Mouse (Mus musculus): Measurements from ENCODE around the gene Egfr. TPM values are rescaled to one million over a fixed set of nuclear protein-coding genes. Genes with fewer than 3 reads are reported as not detected.

The Egfr gene
- total RNA-seq, 2 experiments from 2014 or later, result 10.7 to 14.0 TPM

DNA sequence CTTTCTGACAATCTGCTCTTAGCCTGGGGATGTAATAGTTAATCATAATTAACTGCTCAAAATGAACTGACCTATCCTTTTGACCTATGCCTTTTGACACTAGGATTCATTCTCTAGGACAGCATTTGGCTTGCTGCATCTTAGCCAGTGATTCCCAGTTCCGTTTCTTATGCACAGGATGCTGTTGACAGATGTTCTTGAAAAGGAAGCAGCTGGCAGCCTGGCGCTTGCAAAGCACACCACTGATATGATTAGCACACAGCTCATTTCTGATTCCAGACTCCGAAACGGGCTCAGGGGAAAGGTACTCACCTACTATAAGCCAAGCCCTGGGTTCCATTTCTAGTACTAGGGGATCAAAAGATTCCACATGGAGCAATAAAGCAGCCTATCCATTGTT is 20.7 kb downstream of the Egfr start:
- no peak for DNase-seq (ENCODE audit: low spot score)

DNA sequence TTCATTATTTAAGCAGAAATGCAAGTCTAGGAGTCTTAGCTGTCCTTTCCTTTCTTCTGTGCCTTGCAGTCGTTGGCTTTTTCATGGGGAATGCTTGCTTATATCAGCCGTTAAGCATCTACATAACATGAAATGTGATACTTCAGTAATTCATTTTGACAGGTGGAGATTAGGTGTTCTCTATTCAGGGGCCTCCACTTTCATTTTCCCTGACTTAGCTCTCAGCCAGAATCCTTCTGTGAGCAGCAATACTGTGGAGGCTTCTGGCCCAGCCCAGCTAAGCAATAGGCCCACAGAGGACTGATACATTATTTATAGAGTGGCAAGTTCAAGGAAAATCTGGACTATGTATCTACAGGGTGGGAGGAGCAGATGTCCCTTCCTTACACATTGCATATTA is 25.0 kb downstream of the Egfr start:
- DNase-seq (ENCODE audit: low spot score), result no peak

GRCm38 (mm10) chr11:16781604-16782003 is 29.6 kb downstream of the Egfr start:
- no peak for DNase-seq (ENCODE audit: low spot score)

- DNase-seq (ENCODE audit: low spot score), result no peak
Measured at GRCm38 (mm10) chr11:16783926-16784659, 32.1 kb downstream of the Egfr start.

GRCm38 (mm10) chr11:16792638-16793585 is 40.9 kb downstream of the Egfr start:
- peak; percentile 31 for DNase-seq (ENCODE audit: low spot score)

DNA sequence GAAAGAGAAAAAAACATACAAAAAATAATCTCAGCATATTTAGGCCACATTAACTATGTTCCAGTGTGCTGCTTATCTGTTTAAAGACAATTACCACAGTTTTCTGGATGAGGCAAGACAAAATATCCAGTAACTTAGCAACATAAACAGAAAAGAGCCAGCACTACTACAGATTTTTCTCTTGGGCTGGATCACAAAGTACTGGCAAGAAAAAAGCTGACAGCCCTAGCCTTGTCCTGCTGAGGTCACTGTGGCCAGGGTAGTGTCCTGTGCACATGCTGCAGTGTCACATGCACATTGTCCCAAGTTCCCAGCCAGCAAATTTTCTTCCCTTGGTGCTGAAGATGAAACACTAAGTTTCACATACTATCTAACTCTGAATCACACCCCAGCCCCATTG is 43.0 kb downstream of the Egfr start:
- peak; percentile 75 for DNase-seq (ENCODE audit: low spot score)

- no peak for DNase-seq (ENCODE audit: low spot score)
Measured at GRCm38 (mm10) chr11:16795513-16795912, 43.5 kb downstream of the Egfr start.

DNA sequence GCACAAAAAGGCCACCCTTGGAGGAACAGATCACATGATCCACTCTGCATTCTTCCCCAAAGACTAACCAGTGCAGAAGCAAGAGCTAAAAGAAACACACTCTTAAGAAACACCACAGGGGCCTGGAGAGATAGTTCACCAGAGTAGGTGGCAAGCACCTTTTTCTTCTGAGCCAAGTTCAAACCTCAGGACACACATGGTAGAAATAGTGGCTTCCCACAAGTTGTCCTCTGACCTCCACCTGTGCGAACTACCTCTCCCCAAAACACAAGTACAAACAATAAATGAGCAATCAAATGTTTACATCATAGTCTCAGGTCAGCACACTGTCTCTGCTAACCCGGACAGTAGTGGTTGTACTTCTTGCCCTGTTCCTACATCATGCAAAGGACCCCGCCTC is 45.5 kb downstream of the Egfr start:
- no peak for DNase-seq (ENCODE audit: low spot score)

- peak; percentile 80 for DNase-seq (ENCODE audit: low spot score)
Measured at GRCm38 (mm10) chr11:16798136-16798535, 46.1 kb downstream of the Egfr start.

- peak; percentile 85 for DNase-seq (ENCODE audit: low spot score)
Measured at GRCm38 (mm10) chr11:16800507-16800906, 48.5 kb downstream of the Egfr start.

GRCm38 (mm10) chr11:16802668-16803067 is 50.7 kb downstream of the Egfr start:
- DNase-seq (ENCODE audit: low spot score), result no peak

DNA sequence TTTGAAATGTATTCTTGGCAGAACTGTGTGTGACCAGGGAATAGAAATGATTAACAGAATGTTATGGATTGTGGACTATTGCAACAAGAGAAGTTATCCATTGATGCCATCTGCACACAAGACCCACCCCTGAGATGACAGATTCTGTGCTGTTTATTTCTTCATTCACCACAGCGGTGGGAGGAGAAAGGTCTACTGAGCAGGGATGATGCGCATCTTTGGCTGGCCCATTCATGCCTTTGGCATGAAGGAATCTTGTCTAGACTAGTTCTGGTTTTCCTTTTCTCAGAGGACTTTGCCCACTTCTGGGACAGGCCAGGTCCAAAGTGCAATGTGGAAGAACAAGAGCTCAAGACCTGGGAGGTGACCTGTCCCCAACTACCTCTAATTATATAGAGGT is 52.0 kb downstream of the Egfr start:
- DNase-seq (ENCODE audit: low spot score), result no peak

DNA sequence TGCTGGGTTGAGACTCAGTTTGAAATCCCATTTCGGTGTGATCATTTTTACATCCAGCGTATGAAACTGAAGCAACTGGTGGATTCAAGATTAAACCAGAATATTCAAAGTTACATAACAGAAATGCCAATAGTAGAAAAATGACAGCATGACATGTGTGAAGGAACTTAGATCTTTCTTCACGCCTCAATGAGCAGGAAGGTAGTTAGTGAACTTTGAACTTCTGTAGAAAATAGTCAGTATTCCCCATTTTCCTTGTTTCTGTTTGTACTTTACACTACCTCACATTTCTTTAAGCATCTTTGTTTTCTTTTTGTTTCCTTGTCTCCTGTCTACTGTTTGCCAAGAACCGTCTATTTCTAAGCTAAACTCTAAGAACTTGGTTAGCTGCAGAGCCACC is 53.9 kb downstream of the Egfr start:
- no peak for DNase-seq (ENCODE audit: low spot score)

- no peak for DNase-seq (ENCODE audit: low spot score)
Measured at GRCm38 (mm10) chr11:16809161-16809967, 57.4 kb downstream of the Egfr start.

- DNase-seq (ENCODE audit: low spot score), result no peak
Measured at GRCm38 (mm10) chr11:16810086-16810485, 58.1 kb downstream of the Egfr start.

- DNase-seq (ENCODE audit: low spot score), result no peak
Measured at GRCm38 (mm10) chr11:16813298-16813697, 61.3 kb downstream of the Egfr start.

DNA sequence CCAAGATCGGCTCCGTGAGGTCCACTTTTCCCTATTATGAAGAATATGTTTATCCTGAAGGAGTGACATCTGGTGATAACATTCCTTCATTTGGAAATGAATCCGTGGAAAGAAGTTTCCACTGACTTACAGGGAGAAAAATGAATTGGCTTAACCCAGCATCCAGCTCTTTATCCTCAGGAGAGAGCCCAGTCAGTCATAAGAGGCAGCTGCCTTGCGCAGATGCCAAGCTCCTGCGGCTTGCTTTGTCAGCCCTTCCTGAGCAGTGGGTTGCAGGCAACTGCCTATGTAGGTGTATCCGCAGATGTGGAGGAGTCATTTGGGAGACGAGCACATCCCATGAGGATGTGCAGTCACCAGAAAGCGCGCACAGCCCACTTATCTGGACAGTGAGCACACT is 64.4 kb downstream of the Egfr start:
- DNase-seq (ENCODE audit: low spot score), result peak; percentile 58

DNA sequence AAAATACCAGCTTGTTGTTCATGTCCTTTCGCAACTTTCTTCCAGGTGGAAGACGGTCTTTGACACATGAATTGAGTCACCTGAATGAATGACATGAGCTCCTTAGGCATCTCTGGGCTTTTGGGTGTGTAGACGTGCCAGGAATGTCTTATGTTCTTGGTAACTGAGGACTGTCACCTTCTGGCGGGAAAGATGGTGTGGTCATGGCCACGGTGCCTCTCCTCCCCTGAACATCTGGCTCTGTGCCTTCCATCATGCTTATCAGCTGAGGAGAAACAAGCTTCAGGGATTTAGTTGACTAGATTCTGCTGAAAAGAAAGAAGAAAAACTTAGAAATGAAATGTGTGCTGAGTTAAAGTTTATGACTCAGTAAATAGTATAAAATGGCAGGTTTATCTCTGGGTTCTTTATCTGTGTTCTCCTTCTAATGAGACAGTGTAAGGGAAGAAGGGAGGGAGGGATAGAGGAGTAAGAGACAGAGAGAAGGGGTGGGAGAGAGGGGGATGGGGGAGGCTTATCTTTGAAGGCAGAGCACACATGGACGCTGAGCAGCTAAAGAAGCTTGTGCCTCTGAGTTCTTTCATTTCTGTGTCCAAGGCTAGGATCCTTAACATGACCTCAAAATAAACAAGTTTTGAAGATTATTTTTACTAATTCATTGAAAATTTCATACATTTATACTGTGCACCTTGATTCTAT is 65.5 kb downstream of the Egfr start:
- no peak for DNase-seq (ENCODE audit: low spot score)

GRCm38 (mm10) chr11:16819424-16819823 is 67.4 kb downstream of the Egfr start:
- no peak for DNase-seq (ENCODE audit: low spot score)

DNA sequence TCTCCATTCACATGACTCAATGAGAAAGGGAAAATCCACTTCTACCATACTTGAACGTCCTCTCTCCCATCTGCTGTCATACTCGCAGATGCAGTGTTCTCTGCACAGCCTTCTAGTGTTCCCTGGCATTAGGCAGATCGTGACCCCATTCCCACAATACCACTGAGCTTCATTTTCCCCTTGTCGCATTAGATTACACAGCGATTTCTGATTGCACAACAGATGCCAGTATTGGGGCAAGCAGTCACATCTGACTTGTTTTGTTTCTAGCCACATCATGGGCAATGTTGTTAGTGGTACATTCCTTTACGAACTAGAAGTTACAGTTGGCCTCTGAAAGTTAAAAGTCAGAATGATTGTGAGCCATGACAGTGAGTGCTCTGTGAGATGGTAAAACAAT is 68.1 kb downstream of the Egfr start:
- no peak for DNase-seq (ENCODE audit: low spot score)

GRCm38 (mm10) chr11:16821668-16822254 is 69.8 kb downstream of the Egfr start:
- DNase-seq (ENCODE audit: low spot score), result no peak
